Mouse (Mus musculus): ENCODE measurements around the gene Cacna1g. TPM values are rescaled to one million over a fixed set of nuclear protein-coding genes. Genes with fewer than 3 reads are reported as not detected.
A peak's percentile ranks its signal among the peaks of the same experiment; 100 is the strongest.

Cacna1g gene
- polyA plus RNA-seq, 1 experiment from 2014 or later = 38.2 TPM

DNA sequence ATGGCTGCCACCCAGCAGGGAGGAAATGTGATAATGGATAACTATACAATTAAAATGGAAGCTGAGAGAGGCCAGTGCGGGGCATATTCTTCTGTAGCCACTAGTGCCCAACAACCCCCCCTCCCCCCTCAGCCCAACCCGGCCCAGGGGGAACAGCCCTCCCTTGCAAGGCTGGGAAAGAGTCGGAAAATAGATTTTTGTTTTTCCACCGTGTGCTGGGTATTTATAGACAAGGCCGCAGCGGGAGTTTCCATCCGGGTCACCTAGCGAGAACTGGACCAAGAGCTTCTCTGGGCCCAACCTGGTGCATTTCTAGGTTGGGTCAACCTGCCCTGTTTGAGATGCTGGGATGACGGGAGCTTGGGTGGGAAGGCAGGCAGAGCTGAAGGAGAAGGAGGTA lies 32.2 kb downstream of the Cacna1g start:
- ATAC-seq (ENCODE audit: insufficient number of reproducible peaks, insufficient read depth, low FRiP score, low TSS enrichment, low read depth) = no peak
- Histone ChIP-seq H3K4me2 (no peak overlapping the region), H3K9me3 (no peaks in the 10 kb centered on the region), H3K4me3 (no peak overlapping the region), H3K27me3 (no peaks in the 10 kb centered on the region), H3K27ac (no peak overlapping the region), H3K9ac (no peak overlapping the region), H3K36me3 (peaks cover 86% of the 10 kb centered on the region), H3K4me1 (peaks cover 38% of the 10 kb centered on the region)
- 74% methylated on average over 9 of the region's 9 CpGs for WGBS

- WGBS = 61% methylated on average over 7 of the region's 7 CpGs
- Histone ChIP-seq H3K4me2 (no peak overlapping the region), H3K9me3 (no peaks in the 10 kb centered on the region), H3K36me3 (peaks cover 88% of the 10 kb centered on the region), H3K9ac (no peak overlapping the region), H3K4me3 (no peak overlapping the region), H3K4me1 (peaks cover 35% of the 10 kb centered on the region), H3K27me3 (no peaks in the 10 kb centered on the region), H3K27ac (no peak overlapping the region)
- ATAC-seq (ENCODE audit: insufficient number of reproducible peaks, insufficient read depth, low FRiP score, low TSS enrichment, low read depth) = no peak
These were observed 32.9 kb downstream of the Cacna1g start for GRCm38 (mm10) chr11:94441122-94441521.

DNA sequence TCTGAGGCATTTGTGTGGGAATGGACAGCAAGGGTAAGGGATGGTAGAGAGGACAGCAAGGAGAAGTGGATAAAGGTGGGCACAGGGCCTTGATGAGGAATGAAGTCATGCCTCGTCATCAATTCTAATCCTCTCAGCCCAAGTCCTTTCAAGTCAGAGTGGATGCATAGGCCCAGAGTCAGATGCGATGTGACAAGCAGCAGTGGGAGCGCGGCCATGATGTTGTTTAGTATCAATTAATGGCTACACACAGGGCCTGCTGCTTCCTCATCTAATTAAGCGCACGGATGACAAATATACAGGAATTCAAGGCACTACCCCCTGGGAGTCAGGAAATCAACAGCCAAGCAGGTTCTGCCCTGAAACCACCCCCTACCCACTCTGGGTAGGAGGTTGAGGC lies 33.6 kb downstream of the Cacna1g start:
- Histone ChIP-seq H3K4me3 (no peak overlapping the region), H3K4me2 (no peak overlapping the region), H3K27ac (no peak overlapping the region), H3K9ac (no peak overlapping the region), H3K27me3 (no peaks in the 10 kb centered on the region), H3K4me1 (peaks cover 28% of the 10 kb centered on the region), H3K36me3 (peaks cover 87% of the 10 kb centered on the region), H3K9me3 (no peaks in the 10 kb centered on the region)
- 82% methylated on average over 6 of the region's 6 CpGs for WGBS
- no peak for ATAC-seq (ENCODE audit: insufficient number of reproducible peaks, insufficient read depth, low FRiP score, low TSS enrichment, low read depth)

GRCm38 (mm10) chr11:94429011-94429651 lies 44.9 kb downstream of the Cacna1g start:
- Histone ChIP-seq H3K9ac (no peak overlapping the region), H3K4me1 (peaks cover 61% of the 10 kb centered on the region), H3K36me3 (peaks cover 83% of the 10 kb centered on the region), H3K27me3 (no peaks in the 10 kb centered on the region; the same call in none of the 2 replicates), H3K27ac (peak overlapping the region; percentile 95), H3K9me3 (no peaks in the 10 kb centered on the region), H3K4me3 (no peak overlapping the region), H3K4me2 (peak overlapping the region; percentile 43)
- 22% methylated on average over 9 of the region's 9 CpGs for WGBS
- no peak for ATAC-seq (ENCODE audit: insufficient number of reproducible peaks, insufficient read depth, low FRiP score, low TSS enrichment, low read depth)

DNA sequence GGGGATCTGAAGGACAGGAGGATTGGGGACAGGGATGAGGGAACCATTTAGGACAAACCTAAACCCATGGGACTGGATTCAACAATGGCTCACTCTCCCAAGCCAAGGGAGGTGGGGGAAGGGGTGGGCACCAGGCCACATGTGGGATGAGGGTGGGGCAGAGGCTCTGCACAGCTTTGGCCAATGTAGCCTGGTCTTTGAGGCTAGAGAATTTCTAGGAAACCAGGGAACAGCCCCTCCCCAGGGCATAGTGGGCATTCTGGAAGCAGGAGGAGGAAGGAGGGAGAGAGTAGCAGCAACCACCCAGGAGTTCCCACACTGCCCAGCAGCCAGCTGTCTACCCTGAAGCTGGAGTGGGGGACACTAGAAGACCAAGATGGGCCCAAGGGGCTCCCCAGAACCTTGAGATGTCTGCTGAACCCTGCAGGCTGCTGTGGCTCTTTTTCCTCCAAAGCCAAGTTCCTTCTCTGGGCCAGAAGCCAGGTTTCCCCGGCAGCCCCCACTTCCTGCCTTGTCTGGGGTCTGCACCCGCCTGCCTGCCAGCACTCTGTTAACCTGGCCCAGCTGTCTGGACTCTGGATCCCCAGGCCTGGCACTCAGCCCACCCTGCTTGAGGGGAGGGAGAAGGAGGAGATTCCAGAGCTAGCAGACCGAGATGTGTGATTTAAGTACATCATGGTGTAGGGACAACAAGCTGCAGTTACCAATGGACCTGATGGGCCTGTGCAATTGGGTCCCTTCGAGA lies 45.7 kb downstream of the Cacna1g start:
- Histone ChIP-seq H3K4me3 (0 out of 2 replicates have a peak overlapping the region, but pooled peaks have one; percentile 3), H3K27me3 (no peaks in the 10 kb centered on the region; the same call in none of the 2 replicates), H3K9ac (0 out of 2 replicates have a peak overlapping the region, but pooled peaks have one; percentile 3), H3K9me3 (no peaks in the 10 kb centered on the region), H3K27ac (peak overlapping the region; percentile 95), H3K4me2 (peak overlapping the region; percentile 43), H3K36me3 (peaks cover 83% of the 10 kb centered on the region), H3K4me1 (peaks cover 67% of the 10 kb centered on the region)
- ATAC-seq (ENCODE audit: insufficient number of reproducible peaks, insufficient read depth, low FRiP score, low TSS enrichment, low read depth) = peak; percentile 86
- WGBS = 3% methylated on average over 4 of the region's 4 CpGs

DNA sequence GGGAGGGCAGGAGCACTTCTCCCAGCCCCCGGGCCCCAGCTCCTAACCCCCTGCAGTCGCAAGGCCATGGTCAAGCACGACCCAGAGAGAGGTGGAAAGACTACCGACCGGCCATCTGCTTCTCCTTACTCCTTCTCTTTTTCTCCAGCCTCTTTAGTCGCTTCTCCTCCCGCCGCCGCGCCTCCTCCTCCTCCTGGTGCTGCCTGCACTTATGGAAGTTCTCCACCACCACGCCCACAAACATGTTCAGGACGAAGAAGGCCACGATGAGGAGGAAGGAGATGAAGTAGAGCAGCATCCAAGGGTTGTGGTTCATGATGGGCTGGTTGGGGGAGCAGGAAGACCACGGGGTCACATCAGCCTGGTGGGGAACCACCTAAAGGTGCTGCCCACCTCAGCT lies 48.3 kb downstream of the Cacna1g start:
- H3K4me3 ChIP-seq = no peak overlapping the region
- H3K36me3 ChIP-seq = peaks cover 81% of the 10 kb centered on the region
- no peak for ATAC-seq (ENCODE audit: insufficient number of reproducible peaks, insufficient read depth, low FRiP score, low TSS enrichment, low read depth)
- H3K4me2 ChIP-seq = no peak overlapping the region
- H3K27ac ChIP-seq = no peak overlapping the region
- H3K4me1 ChIP-seq = peaks cover 82% of the 10 kb centered on the region
- H3K9me3 ChIP-seq = no peaks in the 10 kb centered on the region
- 60% methylated on average over 13 of the region's 14 CpGs for WGBS
- no peak overlapping the region for H3K9ac ChIP-seq
- no peaks in the 10 kb centered on the region; the same call in 1 of the 2 replicates for H3K27me3 ChIP-seq

DNA sequence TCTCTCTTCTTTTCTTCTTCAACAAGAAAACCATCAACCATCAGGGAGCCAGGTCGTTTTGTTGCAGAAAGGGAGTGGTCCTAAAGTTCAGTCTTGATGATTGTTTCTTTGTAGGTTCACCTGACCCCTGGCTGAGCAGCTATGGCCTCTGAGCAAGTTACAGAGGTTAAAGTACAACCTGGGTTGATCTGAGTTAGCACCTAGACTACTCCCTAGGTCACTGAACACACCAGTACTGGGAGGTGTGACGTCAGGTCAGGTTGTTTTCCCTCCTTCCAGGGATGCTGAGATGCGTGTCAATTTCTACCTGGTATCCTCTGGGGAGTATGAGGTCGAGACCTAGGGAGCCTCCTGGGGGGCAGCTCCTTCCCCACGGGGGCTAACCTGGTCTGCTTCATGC lies 48.8 kb downstream of the Cacna1g start:
- Histone ChIP-seq H3K4me3 (no peak overlapping the region), H3K27me3 (no peaks in the 10 kb centered on the region; the same call in 1 of the 2 replicates), H3K27ac (no peak overlapping the region), H3K9me3 (no peaks in the 10 kb centered on the region), H3K4me1 (peaks cover 79% of the 10 kb centered on the region), H3K36me3 (peaks cover 77% of the 10 kb centered on the region), H3K4me2 (no peak overlapping the region), H3K9ac (no peak overlapping the region)
- WGBS = 41% methylated on average over 5 of the region's 5 CpGs
- ATAC-seq (ENCODE audit: insufficient number of reproducible peaks, insufficient read depth, low FRiP score, low TSS enrichment, low read depth) = no peak

DNA sequence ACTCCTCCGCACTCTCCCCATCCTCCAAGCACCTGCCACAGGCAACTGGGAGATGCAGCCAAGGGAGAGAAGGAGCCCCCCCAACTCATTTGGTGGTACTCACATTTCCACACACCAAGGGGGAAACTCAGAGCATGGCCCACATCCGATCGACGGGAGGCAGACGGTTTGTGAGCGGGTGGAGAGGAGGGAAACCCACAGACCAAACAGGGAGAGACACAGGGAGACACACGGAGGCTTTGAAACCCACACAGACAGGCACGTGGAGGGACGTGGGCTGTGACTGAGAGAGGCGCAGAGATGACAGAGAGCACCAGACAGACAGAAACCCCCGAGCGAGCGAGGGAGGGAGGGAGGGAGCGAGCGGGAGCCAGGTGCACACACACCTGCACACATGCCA lies 49.6 kb downstream of the Cacna1g start:
- H3K4me1 ChIP-seq = peaks cover 77% of the 10 kb centered on the region
- 48% methylated on average over 15 of the region's 15 CpGs for WGBS

DNA sequence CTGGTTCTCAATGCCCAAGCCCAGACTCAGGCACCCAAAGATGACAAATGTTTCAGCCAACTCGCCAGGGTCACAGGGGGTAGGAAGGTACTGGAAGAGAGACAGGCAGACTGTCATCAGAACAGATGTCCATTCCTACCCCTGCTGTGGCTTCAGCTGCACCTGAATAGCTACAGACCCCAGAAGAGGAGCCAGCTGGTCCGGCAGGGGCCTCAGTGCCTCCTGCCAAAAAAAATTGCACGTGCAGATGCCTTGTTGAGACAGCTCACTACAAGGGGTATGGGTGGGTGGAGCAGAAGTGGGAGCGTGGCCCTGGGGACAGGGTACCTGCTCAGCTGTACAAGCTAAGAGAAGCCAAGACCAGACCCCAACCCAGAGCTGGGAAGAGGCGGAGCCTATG lies 50.1 kb downstream of the Cacna1g start:
- H3K4me3 ChIP-seq = no peak overlapping the region
- H3K4me2 ChIP-seq = no peak overlapping the region
- 0 out of 2 replicates have a peak overlapping the region, but pooled peaks have one; percentile 16 for H3K9ac ChIP-seq
- H3K36me3 ChIP-seq = peaks cover 79% of the 10 kb centered on the region
- no peak overlapping the region for H3K27ac ChIP-seq
- no peaks in the 10 kb centered on the region; the same call in 1 of the 2 replicates for H3K27me3 ChIP-seq
- H3K9me3 ChIP-seq = no peaks in the 10 kb centered on the region
- no peak for ATAC-seq (ENCODE audit: insufficient number of reproducible peaks, insufficient read depth, low FRiP score, low TSS enrichment, low read depth)
- H3K4me1 ChIP-seq = peaks cover 71% of the 10 kb centered on the region
- 70% methylated on average over 5 of the region's 5 CpGs for WGBS

More for the DNA sequence above, 49.6 kb downstream of the Cacna1g start:
- ATAC-seq (ENCODE audit: insufficient number of reproducible peaks, insufficient read depth, low FRiP score, low TSS enrichment, low read depth) = no peak
- no peak overlapping the region for H3K27ac ChIP-seq
- H3K9ac ChIP-seq = 0 out of 2 replicates have a peak overlapping the region, but pooled peaks have one; percentile 16
- H3K4me3 ChIP-seq = no peak overlapping the region
- H3K36me3 ChIP-seq = peaks cover 75% of the 10 kb centered on the region
- no peaks in the 10 kb centered on the region; the same call in 1 of the 2 replicates for H3K27me3 ChIP-seq
- H3K4me2 ChIP-seq = no peak overlapping the region
- no peaks in the 10 kb centered on the region for H3K9me3 ChIP-seq

- peaks cover 49% of the 10 kb centered on the region for H3K4me1 ChIP-seq
- H3K9ac ChIP-seq = no peak overlapping the region
- ATAC-seq (ENCODE audit: insufficient number of reproducible peaks, insufficient read depth, low FRiP score, low TSS enrichment, low read depth) = no peak
- peaks cover 91% of the 10 kb centered on the region for H3K36me3 ChIP-seq
- peak overlapping the region; percentile 28; the same call in 1 of the 2 replicates for H3K27ac ChIP-seq
- no peaks in the 10 kb centered on the region for H3K9me3 ChIP-seq
- no peak overlapping the region for H3K4me2 ChIP-seq
- no peaks in the 10 kb centered on the region; the same call in 1 of the 2 replicates for H3K27me3 ChIP-seq
- WGBS = 63% methylated on average over 6 of the region's 6 CpGs
- no peak overlapping the region for H3K4me3 ChIP-seq
These were observed 53.0 kb downstream of the Cacna1g start for GRCm38 (mm10) chr11:94420991-94421390.

GRCm38 (mm10) chr11:94420325-94420724 lies 53.7 kb downstream of the Cacna1g start:
- H3K36me3 ChIP-seq = peaks cover 91% of the 10 kb centered on the region
- no peak overlapping the region for H3K4me3 ChIP-seq
- H3K9ac ChIP-seq = no peak overlapping the region
- no peaks in the 10 kb centered on the region; the same call in 1 of the 2 replicates for H3K27me3 ChIP-seq
- no peak for ATAC-seq (ENCODE audit: insufficient number of reproducible peaks, insufficient read depth, low FRiP score, low TSS enrichment, low read depth)
- H3K4me1 ChIP-seq = peaks cover 45% of the 10 kb centered on the region
- no peak overlapping the region for H3K4me2 ChIP-seq
- 35% methylated on average over 7 of the region's 7 CpGs for WGBS
- H3K9me3 ChIP-seq = no peaks in the 10 kb centered on the region
- no peak overlapping the region for H3K27ac ChIP-seq

Data from embryonic facial prominence, embryonic 13.5 days (tissue).